Mouse (Mus musculus) embryonic facial prominence, embryonic 15.5 days (tissue): ENCODE results near the gene Gm11027. TPM values are rescaled to one million over a fixed set of nuclear protein-coding genes. Genes with fewer than 3 reads are reported as not detected.

Experiments used
- ATAC-seq: fragments of 200-750 bp; cut with Nextera tagmentation; 2 replicates; pipeline ENCODE4 v1.8.0; 2017; ENCODE audit warnings: low read depth, moderate TSS enrichment; ENCODE audit not compliant: insufficient number of reproducible peaks, low FRiP score, low TSS enrichment
- H3K27ac ChIP-seq: fragments of 300-500 bp; sonication (generic); replicated peaks from 2 replicates; pipeline ENCODE4 v1.5.1; 2015; ENCODE audit warnings: mild to moderate bottlenecking, inconsistent platforms
- H3K27me3 ChIP-seq: fragments of 300-500 bp; sonication (generic); 2 replicates; pipeline ENCODE4 v1.6.1; 2015; ENCODE audit warnings: inconsistent platforms
- H3K36me3 ChIP-seq: fragments of 300-500 bp; sonication (generic); 2 replicates; pipeline ENCODE4 v1.6.1; 2015; ENCODE audit warnings: mild to moderate bottlenecking, inconsistent platforms
- H3K4me1 ChIP-seq: fragments of 300-500 bp; sonication (generic); 2 replicates; pipeline ENCODE4 v1.6.1; 2015; ENCODE audit warnings: inconsistent platforms
- H3K4me2 ChIP-seq: fragments of 300-500 bp; sonication (generic); replicated peaks from 2 replicates; pipeline ENCODE4 v1.6.1; 2015; ENCODE audit warnings: mild to moderate bottlenecking, inconsistent platforms
- H3K4me3 ChIP-seq: fragments of 300-500 bp; sonication (generic); replicated peaks from 2 replicates; pipeline ENCODE4 v1.5.1; 2015; ENCODE audit warnings: mild to moderate bottlenecking, inconsistent platforms
- H3K9ac ChIP-seq: fragments of 300-500 bp; sonication (generic); 2 replicates; pipeline ENCODE4 v1.6.1; 2015; ENCODE audit warnings: inconsistent platforms
- H3K9me3 ChIP-seq: fragments of 300-500 bp; sonication (generic); replicated peaks from 2 replicates; pipeline ENCODE4 v1.6.1; 2016; ENCODE audit warnings: inconsistent platforms
- WGBS: fragments of 180-500 bp; shearing (Covaris S2); methylation state at CpG from one replicate; pipeline ENCODE4 v1.1.7; 2015; 5-methylcytosine and 5-hydroxymethylcytosine counted together
- polyA plus RNA-seq: library from polyadenylated mRNA; unstranded; fragments of >200 nt; fragmentation: Nextera tagmentation; extraction: Ambion mirVana; gene quantifications from 2 replicates; pipeline ENCODE4 v1.2.1, GENCODE M21; 2015

The Gm11027 gene
- polyA plus RNA-seq, 1 experiment from 2014 or later, result not detected

- 2% methylated on average over 7 of the region's 7 CpGs for WGBS
- Histone ChIP-seq H3K4me3 (peak overlapping the region; percentile 97), H3K9ac (peak overlapping the region; percentile 96), H3K9me3 (no peaks in the 10 kb centered on the region), H3K4me1 (no peaks in the 10 kb centered on the region), H3K4me2 (peak overlapping the region; percentile 56), H3K27ac (peak overlapping the region; percentile 99), H3K27me3 (no peaks in the 10 kb centered on the region), H3K36me3 (no peaks in the 10 kb centered on the region)
- ATAC-seq, result no peak; the same call in 1 of the 2 replicates
Observed at GRCm38 (mm10) chr12:116280149-116280652, 5.0 kb downstream of the Gm11027 start.

- no peaks in the 10 kb centered on the region for H3K9me3 ChIP-seq
- under 1% methylated on average over 67 of the region's 68 CpGs for WGBS
Observed at GRCm38 (mm10) chr12:116280653-116281364, 5.6 kb downstream of the Gm11027 start, which contains the start of gene Esyt2. Esyt2 (plus strand) TSS chr12:116281196.

GRCm38 (mm10) chr12:116281427-116282281 lies 6.5 kb downstream of the Gm11027 start:
- Histone ChIP-seq H3K27ac (peak overlapping the region; percentile 99), H3K4me3 (peak overlapping the region; percentile 97), H3K27me3 (no peaks in the 10 kb centered on the region), H3K9ac (peak overlapping the region; percentile 96), H3K4me2 (peak overlapping the region; percentile 74), H3K4me1 (no peaks in the 10 kb centered on the region), H3K36me3 (no peaks in the 10 kb centered on the region), H3K9me3 (no peaks in the 10 kb centered on the region)
- peak; percentile 56 for ATAC-seq
- 1% methylated on average over 55 of the region's 55 CpGs for WGBS

More at GRCm38 (mm10) chr12:116280653-116281364, 5.6 kb downstream of the Gm11027 start, which contains the start of gene Esyt2:
- Histone ChIP-seq H3K36me3 (no peaks in the 10 kb centered on the region), H3K4me1 (no peaks in the 10 kb centered on the region), H3K9ac (peak within 1 kb of the TSS; percentile 96), H3K27me3 (no peaks in the 10 kb centered on the region), H3K4me2 (peak within 1 kb of the TSS; percentile 74), H3K27ac (peak within 1 kb of the TSS; percentile 99), H3K4me3 (peak within 1 kb of the TSS; percentile 97)
- peak; percentile 97 for ATAC-seq

GRCm38 (mm10) chr12:116282856-116283255 lies 7.7 kb downstream of the Gm11027 start:
- 0 out of 2 replicates have a peak overlapping the region, but pooled peaks have one; percentile 8 for H3K4me3 ChIP-seq
- no peaks in the 10 kb centered on the region for H3K27me3 ChIP-seq
- 85% methylated on average over 2 of the region's 2 CpGs for WGBS
- H3K4me1 ChIP-seq, result no peaks in the 10 kb centered on the region
- H3K9ac ChIP-seq, result no peak overlapping the region
- H3K9me3 ChIP-seq, result no peaks in the 10 kb centered on the region
- H3K27ac ChIP-seq, result no peak overlapping the region
- H3K36me3 ChIP-seq, result no peaks in the 10 kb centered on the region
- no peak for ATAC-seq
- H3K4me2 ChIP-seq, result no peak overlapping the region; the same call in 1 of the 2 replicates

- ATAC-seq, result no peak
- no peak overlapping the region for H3K4me3 ChIP-seq
- H3K4me2 ChIP-seq, result no peak overlapping the region
- H3K9me3 ChIP-seq, result no peaks in the 10 kb centered on the region
- H3K4me1 ChIP-seq, result no peaks in the 10 kb centered on the region
- 76% methylated on average over 2 of the region's 2 CpGs for WGBS
- H3K27me3 ChIP-seq, result no peaks in the 10 kb centered on the region
- H3K36me3 ChIP-seq, result no peaks in the 10 kb centered on the region
- no peak overlapping the region for H3K27ac ChIP-seq
- H3K9ac ChIP-seq, result no peak overlapping the region
Observed at GRCm38 (mm10) chr12:116283511-116283910, 8.3 kb downstream of the Gm11027 start.

- Histone ChIP-seq H3K4me2 (no peak overlapping the region), H3K4me3 (no peak overlapping the region), H3K9me3 (no peaks in the 10 kb centered on the region), H3K36me3 (no peaks in the 10 kb centered on the region), H3K27ac (no peak overlapping the region), H3K27me3 (no peaks in the 10 kb centered on the region), H3K4me1 (no peaks in the 10 kb centered on the region), H3K9ac (no peak overlapping the region)
- no peak for ATAC-seq
- WGBS, result 62% methylated on average over 2 of the region's 2 CpGs
Observed at GRCm38 (mm10) chr12:116293185-116293584, 18.0 kb downstream of the Gm11027 start.

GRCm38 (mm10) chr12:116293599-116294292 lies 18.6 kb downstream of the Gm11027 start:
- WGBS, result 64% methylated on average over 4 of the region's 4 CpGs
- Histone ChIP-seq H3K27me3 (no peaks in the 10 kb centered on the region), H3K36me3 (no peaks in the 10 kb centered on the region), H3K4me3 (no peak overlapping the region), H3K9ac (no peak overlapping the region), H3K27ac (no peak overlapping the region), H3K4me1 (no peaks in the 10 kb centered on the region), H3K9me3 (no peaks in the 10 kb centered on the region), H3K4me2 (no peak overlapping the region)
- no peak for ATAC-seq

GRCm38 (mm10) chr12:116299906-116300305 lies 24.7 kb downstream of the Gm11027 start:
- no peak for ATAC-seq
- no peak overlapping the region for H3K4me3 ChIP-seq
- H3K4me2 ChIP-seq, result no peak overlapping the region
- H3K9me3 ChIP-seq, result no peaks in the 10 kb centered on the region
- H3K27me3 ChIP-seq, result no peaks in the 10 kb centered on the region
- no peaks in the 10 kb centered on the region for H3K36me3 ChIP-seq
- H3K27ac ChIP-seq, result no peak overlapping the region
- no peak overlapping the region for H3K9ac ChIP-seq
- 93% methylated on average over 2 of the region's 2 CpGs for WGBS
- H3K4me1 ChIP-seq, result no peaks in the 10 kb centered on the region

- H3K4me1 ChIP-seq, result no peaks in the 10 kb centered on the region
- no peaks in the 10 kb centered on the region for H3K36me3 ChIP-seq
- no peak for ATAC-seq
- no peak overlapping the region for H3K9ac ChIP-seq
- H3K4me2 ChIP-seq, result no peak overlapping the region
- no peak overlapping the region for H3K4me3 ChIP-seq
- H3K9me3 ChIP-seq, result no peaks in the 10 kb centered on the region
- no peaks in the 10 kb centered on the region for H3K27me3 ChIP-seq
- no peak overlapping the region for H3K27ac ChIP-seq
Observed at GRCm38 (mm10) chr12:116302181-116302580, 27.0 kb downstream of the Gm11027 start.

GRCm38 (mm10) chr12:116306042-116306441 lies 30.9 kb downstream of the Gm11027 start:
- H3K27ac ChIP-seq, result no peak overlapping the region
- no peaks in the 10 kb centered on the region for H3K36me3 ChIP-seq
- H3K4me2 ChIP-seq, result no peak overlapping the region
- H3K9ac ChIP-seq, result no peak overlapping the region
- no peak for ATAC-seq
- 65% methylated on average over 1 of the region's 1 CpGs for WGBS
- no peaks in the 10 kb centered on the region for H3K9me3 ChIP-seq
- no peaks in the 10 kb centered on the region for H3K4me1 ChIP-seq
- H3K4me3 ChIP-seq, result no peak overlapping the region
- no peaks in the 10 kb centered on the region for H3K27me3 ChIP-seq

GRCm38 (mm10) chr12:116307870-116308269 lies 32.7 kb downstream of the Gm11027 start:
- WGBS, result 78% methylated on average over 3 of the region's 3 CpGs
- ATAC-seq, result no peak

More at GRCm38 (mm10) chr12:116307870-116308269, 32.7 kb downstream of the Gm11027 start:
- Histone ChIP-seq H3K27ac (no peak overlapping the region), H3K9ac (no peak overlapping the region), H3K4me2 (no peak overlapping the region), H3K4me3 (no peak overlapping the region), H3K9me3 (no peaks in the 10 kb centered on the region), H3K36me3 (no peaks in the 10 kb centered on the region), H3K27me3 (no peaks in the 10 kb centered on the region), H3K4me1 (no peaks in the 10 kb centered on the region)
